Mouse (Mus musculus): Measurements from ENCODE around the gene Bzw2. TPM values are rescaled to one million over a fixed set of nuclear protein-coding genes. Genes with fewer than 3 reads are reported as not detected.

Bzw2 gene
- polyA plus RNA-seq, 1 experiment from 2014 or later = 418 TPM

GRCm38 (mm10) chr12:36156637-36157303, 1.1 kb downstream of the Bzw2 start, which contains the start of gene Ankmy2:
TSS of gene Ankmy2 (plus strand) at chr12:36157114.
- peak within 1 kb of the TSS; percentile 90 for H3K27ac ChIP-seq
- H3K4me2 ChIP-seq = peak within 1 kb of the TSS; percentile 79
- peak within 1 kb of the TSS; percentile 96 for H3K4me3 ChIP-seq
- WGBS = under 1% methylated on average over 42 of the region's 42 CpGs
- H3K4me1 ChIP-seq = peaks cover 33% of the 10 kb centered on the region
- peak; percentile 97 for ATAC-seq
- H3K9ac ChIP-seq = peak within 1 kb of the TSS; percentile 93
- no peaks in the 10 kb centered on the region for H3K9me3 ChIP-seq (replicated peaks)
- H3K27me3 ChIP-seq = no peaks in the 10 kb centered on the region
- H3K36me3 ChIP-seq (ENCODE audit: poor library complexity, severe bottlenecking) = no peaks in the 10 kb centered on the region

- Histone ChIP-seq H3K4me2 (peak overlapping the region; percentile 79), H3K9ac (peak overlapping the region; percentile 93), H3K4me1 (peaks cover 33% of the 10 kb centered on the region), H3K9me3 (replicated peaks) (no peaks in the 10 kb centered on the region), H3K36me3 (ENCODE audit: poor library complexity, severe bottlenecking) (no peaks in the 10 kb centered on the region), H3K27me3 (no peaks in the 10 kb centered on the region), H3K4me3 (peak overlapping the region; percentile 96), H3K27ac (peak overlapping the region; percentile 90)
- WGBS = 1% methylated on average over 33 of the region's 33 CpGs
- ATAC-seq = peak; percentile 68
Observed at GRCm38 (mm10) chr12:36156101-36156636, 1.7 kb downstream of the Bzw2 start.

- no peaks in the 10 kb centered on the region for H3K27me3 ChIP-seq
- H3K4me2 ChIP-seq = peak overlapping the region; percentile 79
- H3K4me1 ChIP-seq = peaks cover 37% of the 10 kb centered on the region
- peak overlapping the region; percentile 2; the same call in 1 of the 2 replicates for H3K27ac ChIP-seq
- H3K9me3 ChIP-seq (replicated peaks) = no peaks in the 10 kb centered on the region
- H3K9ac ChIP-seq = peak overlapping the region; percentile 93
- H3K36me3 ChIP-seq (ENCODE audit: poor library complexity, severe bottlenecking) = no peaks in the 10 kb centered on the region
- no peak for ATAC-seq
- 14% methylated on average over 8 of the region's 8 CpGs for WGBS
- peak overlapping the region; percentile 96 for H3K4me3 ChIP-seq
Observed at GRCm38 (mm10) chr12:36155141-36155641, 2.7 kb downstream of the Bzw2 start.

GRCm38 (mm10) chr12:36150737-36151136, 7.1 kb downstream of the Bzw2 start:
- H3K4me2 ChIP-seq = no peak overlapping the region
- H3K4me1 ChIP-seq = peaks cover 24% of the 10 kb centered on the region
- 85% methylated on average over 2 of the region's 2 CpGs for WGBS
- H3K9me3 ChIP-seq (replicated peaks) = no peaks in the 10 kb centered on the region
- no peak overlapping the region for H3K9ac ChIP-seq
- ATAC-seq = no peak
- H3K27me3 ChIP-seq = no peaks in the 10 kb centered on the region
- no peak overlapping the region for H3K4me3 ChIP-seq
- no peaks in the 10 kb centered on the region for H3K36me3 ChIP-seq (ENCODE audit: poor library complexity, severe bottlenecking)
- H3K27ac ChIP-seq = no peak overlapping the region

GRCm38 (mm10) chr12:36150265-36150664, 7.6 kb downstream of the Bzw2 start:
- Histone ChIP-seq H3K4me3 (no peak overlapping the region), H3K4me1 (peaks cover 24% of the 10 kb centered on the region), H3K27me3 (no peaks in the 10 kb centered on the region), H3K9me3 (replicated peaks) (no peaks in the 10 kb centered on the region), H3K4me2 (no peak overlapping the region), H3K9ac (no peak overlapping the region), H3K27ac (no peak overlapping the region), H3K36me3 (ENCODE audit: poor library complexity, severe bottlenecking) (no peaks in the 10 kb centered on the region)
- WGBS = 83% methylated on average over 2 of the region's 2 CpGs
- no peak for ATAC-seq

- Histone ChIP-seq H3K9ac (no peak overlapping the region), H3K36me3 (ENCODE audit: poor library complexity, severe bottlenecking) (0 out of 2 replicates have a peak, but pooled peaks cover 4% of the 10 kb centered on the region), H3K4me2 (no peak overlapping the region), H3K4me3 (no peak overlapping the region), H3K4me1 (peaks cover 4% of the 10 kb centered on the region; the same call in 1 of the 2 replicates), H3K27me3 (no peaks in the 10 kb centered on the region), H3K9me3 (replicated peaks) (no peaks in the 10 kb centered on the region), H3K27ac (no peak overlapping the region)
- ATAC-seq = no peak
- over 99% methylated on average over 3 of the region's 3 CpGs for WGBS
Observed at GRCm38 (mm10) chr12:36146230-36147011, 11.5 kb downstream of the Bzw2 start.

- H3K4me1 ChIP-seq = no peaks in the 10 kb centered on the region
- H3K9ac ChIP-seq = no peak overlapping the region
- no peaks in the 10 kb centered on the region for H3K27me3 ChIP-seq
- 88% methylated on average over 6 of the region's 6 CpGs for WGBS
- H3K4me2 ChIP-seq = no peak overlapping the region
- peaks cover 30% of the 10 kb centered on the region for H3K36me3 ChIP-seq (ENCODE audit: poor library complexity, severe bottlenecking)
- H3K4me3 ChIP-seq = no peak overlapping the region
- H3K27ac ChIP-seq = no peak overlapping the region
- H3K9me3 ChIP-seq (replicated peaks) = no peaks in the 10 kb centered on the region
- no peak for ATAC-seq
Observed at GRCm38 (mm10) chr12:36140401-36140800, 17.5 kb downstream of the Bzw2 start.

- Histone ChIP-seq H3K9ac (no peak overlapping the region), H3K9me3 (replicated peaks) (no peaks in the 10 kb centered on the region), H3K27ac (no peak overlapping the region), H3K4me2 (no peak overlapping the region), H3K4me1 (0 out of 2 replicates have a peak, but pooled peaks cover 8% of the 10 kb centered on the region), H3K4me3 (no peak overlapping the region), H3K27me3 (no peaks in the 10 kb centered on the region), H3K36me3 (ENCODE audit: poor library complexity, severe bottlenecking) (peaks cover 44% of the 10 kb centered on the region)
- WGBS = 92% methylated on average over 4 of the region's 4 CpGs
- ATAC-seq = no peak
Observed at GRCm38 (mm10) chr12:36137192-36137591, 20.7 kb downstream of the Bzw2 start.

GRCm38 (mm10) chr12:36136285-36136684, 21.6 kb downstream of the Bzw2 start:
- no peak overlapping the region for H3K4me3 ChIP-seq
- H3K27me3 ChIP-seq = no peaks in the 10 kb centered on the region
- H3K27ac ChIP-seq = no peak overlapping the region
- 98% methylated on average over 8 of the region's 8 CpGs for WGBS
- H3K4me1 ChIP-seq = 0 out of 2 replicates have a peak, but pooled peaks cover 8% of the 10 kb centered on the region
- no peak for ATAC-seq
- no peak overlapping the region for H3K9ac ChIP-seq
- peaks cover 51% of the 10 kb centered on the region for H3K36me3 ChIP-seq (ENCODE audit: poor library complexity, severe bottlenecking)
- H3K4me2 ChIP-seq = no peak overlapping the region
- H3K9me3 ChIP-seq (replicated peaks) = no peaks in the 10 kb centered on the region

GRCm38 (mm10) chr12:36135409-36135808, 22.5 kb downstream of the Bzw2 start:
- 94% methylated on average over 3 of the region's 3 CpGs for WGBS
- no peaks in the 10 kb centered on the region for H3K27me3 ChIP-seq
- 0 out of 2 replicates have a peak, but pooled peaks cover 8% of the 10 kb centered on the region for H3K4me1 ChIP-seq
- H3K9ac ChIP-seq = no peak overlapping the region
- no peak overlapping the region for H3K4me2 ChIP-seq
- no peak overlapping the region for H3K4me3 ChIP-seq
- no peaks in the 10 kb centered on the region for H3K9me3 ChIP-seq (replicated peaks)
- no peak overlapping the region for H3K27ac ChIP-seq
- peaks cover 44% of the 10 kb centered on the region for H3K36me3 ChIP-seq (ENCODE audit: poor library complexity, severe bottlenecking)
- ATAC-seq = no peak

- Histone ChIP-seq H3K27me3 (no peaks in the 10 kb centered on the region), H3K4me2 (no peak overlapping the region), H3K4me1 (0 out of 2 replicates have a peak, but pooled peaks cover 8% of the 10 kb centered on the region), H3K9me3 (replicated peaks) (no peaks in the 10 kb centered on the region), H3K9ac (no peak overlapping the region), H3K36me3 (ENCODE audit: poor library complexity, severe bottlenecking) (peaks cover 40% of the 10 kb centered on the region), H3K27ac (no peak overlapping the region), H3K4me3 (no peak overlapping the region)
- no peak for ATAC-seq
- WGBS = 91% methylated on average over 5 of the region's 5 CpGs
Observed at GRCm38 (mm10) chr12:36134111-36134510, 23.8 kb downstream of the Bzw2 start.

- Histone ChIP-seq H3K36me3 (ENCODE audit: poor library complexity, severe bottlenecking) (peaks cover 45% of the 10 kb centered on the region), H3K4me1 (0 out of 2 replicates have a peak, but pooled peaks cover 8% of the 10 kb centered on the region), H3K4me3 (no peak overlapping the region), H3K9me3 (replicated peaks) (no peaks in the 10 kb centered on the region), H3K27me3 (no peaks in the 10 kb centered on the region), H3K4me2 (no peak overlapping the region), H3K9ac (no peak overlapping the region), H3K27ac (no peak overlapping the region)
- no peak for ATAC-seq
- 95% methylated on average over 5 of the region's 5 CpGs for WGBS
Observed at GRCm38 (mm10) chr12:36133547-36133946, 24.3 kb downstream of the Bzw2 start.
